ENCODE assay signal across 8 mouse cellular contexts in the genomic region with DNA sequence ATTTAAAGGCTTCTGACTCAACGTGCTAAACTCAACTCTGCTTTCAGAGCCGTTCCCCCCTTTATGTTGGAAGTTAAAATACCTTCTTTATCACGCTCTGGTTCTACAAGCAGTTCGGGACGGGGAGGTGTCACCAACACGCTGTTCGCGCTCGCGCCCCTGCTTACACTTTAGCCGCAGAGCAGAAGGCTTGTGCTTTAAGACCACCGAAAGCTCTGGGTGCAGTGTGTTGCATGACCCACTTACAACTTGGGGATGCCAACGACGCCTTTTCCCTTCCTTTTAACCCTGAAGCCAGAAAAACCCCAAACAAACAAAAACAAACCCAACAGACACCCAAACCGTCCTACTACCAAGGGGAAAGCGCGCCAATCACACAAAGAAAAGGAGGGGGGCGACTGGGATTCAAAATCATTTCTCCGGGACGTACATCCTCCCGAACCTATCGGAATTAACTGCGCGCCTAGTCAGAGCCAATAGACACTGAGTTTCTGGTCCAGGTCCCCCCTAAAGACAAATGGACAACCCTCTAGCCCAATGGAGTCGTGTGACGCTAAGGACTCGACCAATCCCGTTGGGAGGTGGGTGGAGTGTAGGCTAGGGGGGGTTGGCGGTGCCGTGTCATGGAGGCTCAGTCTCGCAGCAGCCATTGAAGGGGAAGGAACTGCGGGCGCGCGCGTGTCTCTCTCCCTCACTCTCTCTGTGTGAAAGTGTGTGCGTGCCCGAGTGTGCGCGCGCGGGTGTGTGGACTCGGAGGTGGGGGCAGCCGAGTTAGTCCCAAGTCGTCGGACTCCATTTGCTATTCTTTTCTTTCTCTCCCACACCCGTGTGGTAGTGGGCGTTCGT. TPM values are rescaled to one million over a fixed set of nuclear protein-coding genes. Genes with fewer than 3 reads are reported as not detected.
DNase-seq lines count a peak whose midpoint lies in the region; ATAC-seq lines count a peak whose summit lies in the region.

A gene (plus strand): TSS at position 589 of the 846 bp plus-strand sequence.

- H3K27me3 ChIP-seq in intestine, embryonic 14.5 days (replicated peaks; ENCODE audit: control insufficient read depth, insufficient read depth, low read length), result no peaks in the 10 kb centered on the region

- peaks cover 5% of the 10 kb centered on the region for H3K36me3 ChIP-seq in intestine, embryonic 14.5 days (ENCODE audit: control insufficient read depth, insufficient read depth, low read length)

- peak within 1 kb of the TSS; percentile 66 for H3K4me2 ChIP-seq in intestine, embryonic 14.5 days (ENCODE audit: low read length)

- peak; percentile 98 to 100 for DNase-seq in adrenal gland, adult (ENCODE audit: inconsistent age in 2 of 2, low spot score in 1 of 2)
- DNase-seq in embryo, embryonic 10.5 days (ENCODE audit: low spot score), result peak; percentile 99
- DNase-seq in gastrocnemius, postnatal 14 days, result peak; percentile 95
- DNase-seq in intestine, embryonic 14.5 days (ENCODE audit: low spot score), result peak; percentile 98
- peak; percentile 97 to 99 for DNase-seq in left cerebral cortex, postnatal 14 days (ENCODE audit: low spot score in 2 of 2)
- peak; percentile 99 for DNase-seq in mesoderm, embryonic 11.5 days (ENCODE audit: low read depth, low spot score)
- DNase-seq in right cerebral cortex, postnatal 36 days (ENCODE audit: low spot score in 2 of 2), result peak; percentile 95 to 97
- peak; percentile 98 for DNase-seq in yolk sac, embryonic 10.5 days (ENCODE audit: low spot score)

- peak within 1 kb of the TSS; percentile 99 for H3K9ac ChIP-seq in intestine, embryonic 14.5 days (ENCODE audit: low read length)

- H3K4me3 ChIP-seq in intestine, embryonic 14.5 days (ENCODE audit: low read depth, low read length), result peak within 1 kb of the TSS; percentile 95

- H3K9me3 ChIP-seq in intestine, embryonic 14.5 days (ENCODE audit: control insufficient read depth, low read length), result no peaks in the 10 kb centered on the region

- peak; percentile 100 for ATAC-seq in intestine, embryonic 14.5 days (replicated peaks; ENCODE audit: low FRiP score, low TSS enrichment, low read depth)

- peak within 1 kb of the TSS; percentile 94 for H3K27ac ChIP-seq in intestine, embryonic 14.5 days (ENCODE audit: low read depth)

- 0 out of 2 replicates have a peak, but pooled peaks cover 15% of the 10 kb centered on the region for H3K4me1 ChIP-seq in intestine, embryonic 14.5 days (replicated peaks; ENCODE audit: control insufficient read depth, insufficient read depth, low read length)

- intact Hi-C loops in gastrocnemius, postnatal 14 days (cut with DNase I; ENCODE audit: low total_unique reads), result no loop called here
- intact Hi-C loops in left cerebral cortex, postnatal 14 days (cut with DNase I), result no loop called here

- under 1% methylated on average over 49 of the region's 49 CpGs for WGBS in intestine, embryonic 14.5 days

RNA-seq across cellular contexts. Expression of the gene that starts here (rescaled TPM):
- 10 to 100 TPM; 74.2 to 78.4 TPM for total RNA-seq in gastrocnemius, postnatal 14 days (2021)
- polyA plus RNA-seq in intestine, embryonic 14.5 days (2014; fragmentation: Nextera tagmentation; extraction: Ambion mirVana), result 54.3 and 61.2 TPM in 2 replicates
- 100 to 1,000 TPM in 1 of 2 experiments, 10 to 100 TPM in 1; 95.6 to 107 TPM for total RNA-seq in left cerebral cortex, postnatal 14 days (2021)

Comparison
In these comparisons a context has a peak if more than half of its experiments do, and no peak if none do; other contexts are left out.
1. Peak in every context shown above with its lines: DNase-seq, ATAC-seq, H3K4me3 ChIP-seq and H3K27ac ChIP-seq.